Mouse (Mus musculus): ENCODE results near the gene Wiz. TPM values are rescaled to one million over a fixed set of nuclear protein-coding genes. Genes with fewer than 3 reads are reported as not detected.

Gene Wiz
- polyA plus RNA-seq (2014; fragmentation: Nextera tagmentation; extraction: Ambion mirVana) = 27.6 and 29.3 TPM in 2 replicates

DNA sequence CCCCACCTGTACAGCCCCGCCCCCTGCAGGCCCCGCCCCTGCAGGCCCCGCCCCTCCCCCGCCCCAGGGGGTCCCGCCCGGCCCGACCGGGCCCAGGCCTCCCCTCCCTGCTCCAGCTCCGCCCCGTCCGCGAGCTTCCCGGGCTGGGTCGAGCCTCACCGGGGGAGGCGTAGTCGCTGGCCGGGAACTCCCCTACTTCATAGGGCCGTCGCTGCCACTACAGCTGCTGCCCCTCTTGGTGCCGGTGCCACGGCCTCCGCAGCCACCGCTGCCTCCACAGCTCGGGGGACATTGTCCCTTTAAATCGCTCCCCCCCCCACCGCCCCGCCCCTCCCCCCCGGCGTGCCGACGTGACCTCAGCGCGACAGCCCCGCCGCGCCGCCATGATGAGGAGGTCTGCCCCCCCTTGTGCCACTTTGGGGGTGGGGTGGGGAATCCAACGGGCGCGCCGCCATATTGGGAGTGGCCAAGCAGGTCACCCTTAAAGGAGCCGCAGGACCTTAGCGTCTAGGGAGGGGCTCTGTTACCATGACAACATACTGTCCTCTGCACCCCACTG is at the start of gene Wiz:
Gene Wiz (minus strand): TSS at position 339 of the 559 bp plus-strand sequence.
- peaks cover 4% of the 10 kb centered on the region; the same call in 1 of the 2 replicates for H3K4me1 ChIP-seq (ENCODE audit: control insufficient read depth, insufficient read depth, low read length)
- ATAC-seq (ENCODE audit: low read depth) (peak; percentile 92), DNase-seq (ENCODE audit: low spot score) (peak; percentile 95)
- peaks cover 21% of the 10 kb centered on the region for H3K36me3 ChIP-seq (ENCODE audit: control insufficient read depth, insufficient read depth, low read length)
- peak within 1 kb of the TSS; percentile 82 for H3K27ac ChIP-seq (replicated peaks; ENCODE audit: low read depth, low read length)
- H3K9me3 ChIP-seq (ENCODE audit: control insufficient read depth, low read length) = no peaks in the 10 kb centered on the region
- H3K4me2 ChIP-seq (ENCODE audit: low read depth, low read length) = peak within 1 kb of the TSS; percentile 98
- H3K9ac ChIP-seq (ENCODE audit: low read depth, low read length) = peak within 1 kb of the TSS; percentile 84
- WGBS = 0% methylated on average over 6 of the region's 44 CpGs
- H3K27me3 ChIP-seq (replicated peaks; ENCODE audit: control insufficient read depth, insufficient read depth, low read length) = peaks cover 42% of the 10 kb centered on the region
- peak within 1 kb of the TSS; percentile 78 for H3K4me3 ChIP-seq (ENCODE audit: low read depth, low read length)

DNA sequence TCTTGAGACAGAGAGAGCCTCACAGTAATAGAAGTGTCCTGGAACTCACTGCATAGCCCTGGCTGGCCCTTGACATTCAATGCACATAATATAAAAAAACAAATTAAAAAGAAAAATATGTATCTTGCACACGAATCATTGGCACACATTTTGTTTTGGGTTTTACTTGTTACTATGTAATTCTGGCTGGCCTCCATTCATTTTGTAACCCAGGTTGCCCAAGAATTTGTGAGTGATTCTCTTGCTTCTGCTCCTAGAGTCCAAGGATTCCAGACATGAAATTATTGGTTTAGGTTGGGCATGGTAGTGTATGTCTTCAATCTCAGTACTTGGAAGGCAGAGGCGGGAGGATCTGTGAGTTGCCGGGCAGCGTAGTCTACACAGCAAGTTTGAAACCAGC is 47.9 kb upstream of the Wiz start:
- no peaks in the 10 kb centered on the region for H3K36me3 ChIP-seq (ENCODE audit: control insufficient read depth, insufficient read depth, low read length)
- no peaks in the 10 kb centered on the region for H3K4me1 ChIP-seq (ENCODE audit: control insufficient read depth, insufficient read depth, low read length)
- H3K27ac ChIP-seq (replicated peaks; ENCODE audit: low read depth, low read length) = no peak overlapping the region
- WGBS = 94% methylated on average over 4 of the region's 4 CpGs
- no peak overlapping the region for H3K4me2 ChIP-seq (ENCODE audit: low read depth, low read length)
- DNase-seq (ENCODE audit: low spot score) (no peak), ATAC-seq (ENCODE audit: low read depth) (no peak)
- no peak overlapping the region for H3K9ac ChIP-seq (ENCODE audit: low read depth, low read length)
- H3K27me3 ChIP-seq (replicated peaks; ENCODE audit: control insufficient read depth, insufficient read depth, low read length) = no peaks in the 10 kb centered on the region
- H3K9me3 ChIP-seq (ENCODE audit: control insufficient read depth, low read length) = no peaks in the 10 kb centered on the region
- no peak overlapping the region for H3K4me3 ChIP-seq (ENCODE audit: low read depth, low read length)

DNA sequence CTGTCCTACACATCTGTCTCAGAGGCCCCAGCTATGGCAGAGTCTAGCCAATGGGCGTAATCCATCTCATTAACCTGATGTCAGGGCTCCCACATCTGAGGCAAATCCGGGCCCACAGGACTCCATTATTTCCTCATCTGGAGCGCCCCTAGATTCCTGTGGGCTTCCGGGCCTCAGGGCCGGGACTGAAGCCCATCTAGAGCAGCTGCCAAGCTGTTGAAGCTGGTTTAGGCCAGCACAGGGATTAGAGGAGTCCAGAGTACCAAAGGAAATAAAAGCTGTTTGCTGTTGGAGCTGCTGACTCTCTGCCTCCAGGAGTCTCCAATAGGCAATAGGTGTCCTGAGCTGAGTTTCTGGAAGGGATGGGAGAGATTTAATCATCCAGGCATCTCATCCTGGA is 45.9 kb upstream of the Wiz start:
- no peak for ATAC-seq (ENCODE audit: low read depth)
- 56% methylated on average over 5 of the region's 5 CpGs for whole genome bisulfite sequencing
- Histone ChIP-seq H3K9me3 (ENCODE audit: control insufficient read depth, low read length) (no peaks in the 10 kb centered on the region), H3K36me3 (ENCODE audit: control insufficient read depth, insufficient read depth, low read length) (no peaks in the 10 kb centered on the region), H3K4me1 (ENCODE audit: control insufficient read depth, insufficient read depth, low read length) (no peaks in the 10 kb centered on the region), H3K27ac (replicated peaks; ENCODE audit: low read depth, low read length) (no peak overlapping the region), H3K4me3 (ENCODE audit: low read depth, low read length) (no peak overlapping the region), H3K27me3 (replicated peaks; ENCODE audit: control insufficient read depth, insufficient read depth, low read length) (no peaks in the 10 kb centered on the region), H3K4me2 (ENCODE audit: low read depth, low read length) (no peak overlapping the region), H3K9ac (ENCODE audit: low read depth, low read length) (0 out of 2 replicates have a peak overlapping the region, but pooled peaks have one; percentile 10)
- DNase-seq (ENCODE audit: low spot score) = no peak

DNA sequence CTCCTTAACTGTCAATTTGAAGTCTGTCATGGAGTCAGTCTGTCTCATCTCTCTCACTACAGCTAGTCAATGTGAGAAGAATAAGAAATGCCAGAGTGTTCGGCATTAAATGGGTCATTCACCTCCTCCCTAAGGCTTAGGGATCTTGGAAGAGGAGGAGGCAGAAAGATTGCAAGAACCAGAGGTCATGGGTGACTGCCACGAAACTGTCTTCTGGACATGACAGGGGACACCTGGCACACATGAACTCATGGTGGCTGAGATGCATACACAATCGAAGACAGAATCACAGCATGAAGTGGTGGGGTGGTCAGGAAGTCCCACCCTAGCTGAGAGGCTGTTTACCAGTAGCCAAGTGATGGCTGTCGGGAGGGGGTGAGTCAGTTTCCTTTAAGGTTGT is 45.1 kb upstream of the Wiz start:
- H3K4me3 ChIP-seq (ENCODE audit: low read depth, low read length) = no peak overlapping the region
- H3K36me3 ChIP-seq (ENCODE audit: control insufficient read depth, insufficient read depth, low read length) = no peaks in the 10 kb centered on the region
- H3K27me3 ChIP-seq (replicated peaks; ENCODE audit: control insufficient read depth, insufficient read depth, low read length) = no peaks in the 10 kb centered on the region
- no peak overlapping the region for H3K4me2 ChIP-seq (ENCODE audit: low read depth, low read length)
- no peaks in the 10 kb centered on the region for H3K9me3 ChIP-seq (ENCODE audit: control insufficient read depth, low read length)
- WGBS = 68% methylated on average over 4 of the region's 4 CpGs
- no peak for DNase-seq (ENCODE audit: low spot score)
- no peak overlapping the region for H3K9ac ChIP-seq (ENCODE audit: low read depth, low read length)
- H3K4me1 ChIP-seq (ENCODE audit: control insufficient read depth, insufficient read depth, low read length) = no peaks in the 10 kb centered on the region
- no peak for ATAC-seq (ENCODE audit: low read depth)
- no peak overlapping the region for H3K27ac ChIP-seq (replicated peaks; ENCODE audit: low read depth, low read length)

DNA sequence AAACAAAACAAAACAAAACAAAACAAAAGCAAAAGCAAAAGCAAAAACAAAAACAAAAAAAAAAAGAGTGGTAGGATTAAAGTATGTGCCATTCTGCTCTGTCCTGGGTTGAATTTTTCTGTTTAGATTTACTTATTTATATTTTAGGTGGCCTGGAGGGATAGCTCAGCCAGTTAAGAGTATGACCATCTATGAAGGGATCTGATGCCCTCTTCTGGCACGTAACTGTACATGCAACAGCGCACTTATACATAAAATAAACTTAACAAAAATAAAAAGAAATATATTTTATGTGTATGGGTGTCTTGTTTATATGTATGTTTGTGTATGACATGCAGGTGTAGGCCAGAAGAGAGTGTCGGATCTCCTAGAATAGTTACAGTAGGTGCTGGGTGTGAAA is 42.7 kb upstream of the Wiz start:
- Histone ChIP-seq H3K4me2 (ENCODE audit: low read depth, low read length) (no peak overlapping the region), H3K36me3 (ENCODE audit: control insufficient read depth, insufficient read depth, low read length) (no peaks in the 10 kb centered on the region), H3K27me3 (replicated peaks; ENCODE audit: control insufficient read depth, insufficient read depth, low read length) (no peaks in the 10 kb centered on the region), H3K4me3 (ENCODE audit: low read depth, low read length) (no peak overlapping the region), H3K9ac (ENCODE audit: low read depth, low read length) (no peak overlapping the region), H3K27ac (replicated peaks; ENCODE audit: low read depth, low read length) (no peak overlapping the region), H3K4me1 (ENCODE audit: control insufficient read depth, insufficient read depth, low read length) (no peaks in the 10 kb centered on the region), H3K9me3 (ENCODE audit: control insufficient read depth, low read length) (no peaks in the 10 kb centered on the region)
- 66% methylated on average over 3 of the region's 3 CpGs for WGBS
- DNase-seq (ENCODE audit: low spot score) = peak; percentile 63
- ATAC-seq (ENCODE audit: low read depth) = no peak

DNA sequence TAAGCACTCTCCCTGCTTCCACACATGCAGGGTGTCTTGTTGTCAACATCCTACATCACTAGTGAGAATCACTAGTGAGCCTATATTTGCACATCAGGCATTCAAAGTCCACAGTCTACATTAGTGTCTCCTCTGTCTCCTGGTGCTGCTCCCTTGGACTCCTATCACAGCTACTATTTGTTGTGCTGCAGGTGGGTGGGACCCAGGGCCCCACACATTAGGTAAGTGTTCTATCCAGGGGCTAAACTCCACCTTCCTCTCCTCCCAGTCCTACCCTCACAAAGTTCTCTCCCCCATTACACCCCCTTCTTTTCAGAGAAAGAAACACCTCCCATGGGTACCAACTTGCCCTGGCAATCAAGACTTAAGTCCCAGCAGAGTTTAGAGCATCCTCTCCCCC is 37.4 kb upstream of the Wiz start:
- Histone ChIP-seq H3K9me3 (ENCODE audit: control insufficient read depth, low read length) (no peaks in the 10 kb centered on the region), H3K4me3 (ENCODE audit: low read depth, low read length) (no peak overlapping the region), H3K4me2 (ENCODE audit: low read depth, low read length) (no peak overlapping the region), H3K27me3 (replicated peaks; ENCODE audit: control insufficient read depth, insufficient read depth, low read length) (no peaks in the 10 kb centered on the region), H3K4me1 (ENCODE audit: control insufficient read depth, insufficient read depth, low read length) (no peaks in the 10 kb centered on the region), H3K9ac (ENCODE audit: low read depth, low read length) (no peak overlapping the region), H3K36me3 (ENCODE audit: control insufficient read depth, insufficient read depth, low read length) (no peaks in the 10 kb centered on the region), H3K27ac (replicated peaks; ENCODE audit: low read depth, low read length) (no peak overlapping the region)
- DNase-seq (ENCODE audit: low spot score) (no peak), ATAC-seq (ENCODE audit: low read depth) (no peak)

DNA sequence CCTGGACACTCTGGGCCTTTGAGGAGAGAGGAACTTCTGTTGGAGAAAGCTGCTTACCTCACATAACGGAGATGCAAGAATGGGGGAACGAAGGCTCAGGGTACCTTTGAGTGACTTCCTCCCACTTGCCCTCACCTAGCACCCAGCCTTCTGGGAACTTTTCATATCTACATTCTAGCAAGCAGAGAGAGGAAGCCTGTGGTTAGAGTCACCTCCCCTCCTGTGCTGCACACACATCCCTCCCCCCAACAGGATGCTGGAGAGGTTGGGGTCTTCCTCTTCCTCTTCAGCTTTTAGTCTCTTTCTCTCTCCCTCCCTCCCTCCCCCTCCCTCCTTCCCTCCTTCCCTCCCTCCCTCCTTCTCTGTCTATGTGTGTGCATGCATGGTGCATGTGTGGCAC is 34.8 kb upstream of the Wiz start, which contains the start of gene Pglyrp2:
Gene Pglyrp2 (minus strand): TSS at position 134 of the 400 bp plus-strand sequence.
- H3K4me2 ChIP-seq (ENCODE audit: low read depth, low read length) = no peak within 1 kb of the TSS
- ATAC-seq (ENCODE audit: low read depth) = no peak
- 79% methylated on average over 2 of the region's 2 CpGs for WGBS

DNA sequence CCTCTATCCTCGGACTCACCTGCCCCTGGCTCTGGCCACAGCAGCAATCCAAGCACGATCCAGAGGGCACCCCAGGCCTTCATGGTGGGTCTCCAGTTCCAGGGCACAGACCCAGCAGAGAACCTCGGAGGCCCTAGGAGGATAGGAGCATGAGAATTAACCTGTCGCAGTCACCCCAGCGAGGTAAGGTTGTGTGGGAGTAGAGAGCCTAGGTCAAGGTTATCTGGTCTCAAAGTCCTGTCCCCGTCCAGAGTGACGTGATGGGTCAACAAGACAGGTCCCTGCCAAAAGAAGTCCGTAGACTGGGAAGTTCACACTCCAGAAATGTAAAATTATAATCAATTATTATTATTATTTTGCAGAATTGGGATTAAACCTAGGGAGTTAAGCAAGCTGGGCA is 31.5 kb upstream of the Wiz start:
- no peak overlapping the region for H3K4me3 ChIP-seq (ENCODE audit: low read depth, low read length)
- 91% methylated on average over 8 of the region's 8 CpGs for WGBS

More for the DNA sequence above, 34.8 kb upstream of the Wiz start, which contains the start of gene Pglyrp2:
- H3K4me1 ChIP-seq (ENCODE audit: control insufficient read depth, insufficient read depth, low read length) = no peaks in the 10 kb centered on the region
- DNase-seq (ENCODE audit: low spot score) = no peak
- H3K27me3 ChIP-seq (replicated peaks; ENCODE audit: control insufficient read depth, insufficient read depth, low read length) = no peaks in the 10 kb centered on the region
- no peak within 1 kb of the TSS for H3K9ac ChIP-seq (ENCODE audit: low read depth, low read length)
- H3K4me3 ChIP-seq (ENCODE audit: low read depth, low read length) = no peak within 1 kb of the TSS
- H3K36me3 ChIP-seq (ENCODE audit: control insufficient read depth, insufficient read depth, low read length) = no peaks in the 10 kb centered on the region
- no peaks in the 10 kb centered on the region for H3K9me3 ChIP-seq (ENCODE audit: control insufficient read depth, low read length)
- H3K27ac ChIP-seq (replicated peaks; ENCODE audit: low read depth, low read length) = no peak within 1 kb of the TSS

DNA sequence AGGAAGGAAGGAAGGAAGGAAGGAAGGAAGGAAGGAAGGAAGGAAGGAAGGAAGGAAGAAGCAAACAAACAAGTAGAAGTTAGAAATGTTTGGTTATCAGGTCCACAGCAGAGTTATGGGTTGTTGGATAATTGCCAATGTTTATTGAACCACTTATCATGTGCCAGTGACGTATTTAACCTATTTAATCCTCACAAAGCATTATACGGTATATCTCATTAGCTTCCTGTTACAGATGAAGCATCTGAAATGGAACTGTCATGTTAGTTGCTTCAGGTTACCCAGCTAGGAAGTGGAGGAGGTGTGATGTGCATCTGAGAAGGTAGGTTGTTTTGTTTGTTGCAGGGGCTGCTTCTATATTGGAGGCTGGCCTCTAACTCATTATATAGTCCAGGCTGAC is 30.8 kb upstream of the Wiz start:
- 51% methylated on average over 2 of the region's 2 CpGs for WGBS
- Histone ChIP-seq H3K4me2 (ENCODE audit: low read depth, low read length) (no peak overlapping the region), H3K4me3 (ENCODE audit: low read depth, low read length) (no peak overlapping the region), H3K27ac (replicated peaks; ENCODE audit: low read depth, low read length) (no peak overlapping the region), H3K36me3 (ENCODE audit: control insufficient read depth, insufficient read depth, low read length) (no peaks in the 10 kb centered on the region), H3K27me3 (replicated peaks; ENCODE audit: control insufficient read depth, insufficient read depth, low read length) (peaks cover 15% of the 10 kb centered on the region), H3K9me3 (ENCODE audit: control insufficient read depth, low read length) (no peaks in the 10 kb centered on the region), H3K9ac (ENCODE audit: low read depth, low read length) (no peak overlapping the region), H3K4me1 (ENCODE audit: control insufficient read depth, insufficient read depth, low read length) (no peaks in the 10 kb centered on the region)
- ATAC-seq (ENCODE audit: low read depth) (no peak), DNase-seq (ENCODE audit: low spot score) (no peak)

More for the DNA sequence above, 31.5 kb upstream of the Wiz start:
- no peaks in the 10 kb centered on the region for H3K36me3 ChIP-seq (ENCODE audit: control insufficient read depth, insufficient read depth, low read length)
- DNase-seq (ENCODE audit: low spot score) = no peak
- no peak overlapping the region for H3K4me2 ChIP-seq (ENCODE audit: low read depth, low read length)
- no peak overlapping the region for H3K27ac ChIP-seq (replicated peaks; ENCODE audit: low read depth, low read length)
- H3K9ac ChIP-seq (ENCODE audit: low read depth, low read length) = no peak overlapping the region
- ATAC-seq (ENCODE audit: low read depth) = no peak
- peaks cover 7% of the 10 kb centered on the region for H3K27me3 ChIP-seq (replicated peaks; ENCODE audit: control insufficient read depth, insufficient read depth, low read length)
- no peaks in the 10 kb centered on the region for H3K4me1 ChIP-seq (ENCODE audit: control insufficient read depth, insufficient read depth, low read length)
- H3K9me3 ChIP-seq (ENCODE audit: control insufficient read depth, low read length) = no peaks in the 10 kb centered on the region
